Mouse (Mus musculus) CH12.LX (cell line): ENCODE measurements around the gene Prr19.

Experiments used
- BHLHE40 ChIP-seq: IDR thresholded peaks from 2 replicates; pipeline ENCODE4 v1.6.1; 2011; ENCODE audit warnings: mild to moderate bottlenecking, low read depth, low read length, improper control_type of control experiment
- CTCF ChIP-seq, 2 experiments: IDR thresholded peaks in 1 of 2; conservative IDR thresholded peaks in 1 of 2; 2 replicates each; pipeline ENCODE4 v1.5.1; 2011 to 2012; ENCODE audit warnings: low read depth in 2 of 2, low read length in 2 of 2, improper control_type of control experiment in 1 of 2, inconsistent platforms in 1 of 2, mild to moderate bottlenecking in 1 of 2, moderate library complexity in 1 of 2
- ELF1 ChIP-seq: IDR thresholded peaks from 2 replicates; pipeline ENCODE4 v1.6.1; 2014; ENCODE audit warnings: low read depth, mild to moderate bottlenecking, inconsistent platforms, low read length, improper control_type of control experiment
- GABPA ChIP-seq: IDR thresholded peaks from 2 replicates; pipeline ENCODE4 v1.6.1; 2012; ENCODE audit warnings: low read depth, low read length, improper control_type of control experiment, inconsistent platforms; ENCODE audit not compliant: insufficient replicate concordance
- HCFC1 ChIP-seq: IDR thresholded peaks from 2 replicates; pipeline ENCODE4 v1.6.1; 2012; ENCODE audit warnings: low read depth, mild to moderate bottlenecking, inconsistent platforms, low read length, improper control_type of control experiment
- MAFK ChIP-seq: IDR thresholded peaks from 2 replicates; pipeline ENCODE4 v1.6.1; 2011; ENCODE audit warnings: low read length, improper control_type of control experiment; ENCODE audit not compliant: insufficient replicate concordance
- MEF2A ChIP-seq: IDR thresholded peaks from 2 replicates; pipeline ENCODE4 v1.6.1; 2014; ENCODE audit warnings: low read depth, mild to moderate bottlenecking, inconsistent platforms, low read length, improper control_type of control experiment, borderline replicate concordance
- MYC ChIP-seq: IDR thresholded peaks from 2 replicates; pipeline ENCODE4 v1.6.1; 2011; ENCODE audit warnings: low read depth, mild to moderate bottlenecking, improper control_type of control experiment, low read length
- NRF1 ChIP-seq: IDR thresholded peaks from 2 replicates; pipeline ENCODE4 v1.6.1; 2014; ENCODE audit warnings: low read depth, mild to moderate bottlenecking, inconsistent platforms, low read length, improper control_type of control experiment, moderate library complexity
- POLR2A ChIP-seq: IDR thresholded peaks from 2 replicates; pipeline ENCODE4 v1.6.1; 2011; ENCODE audit warnings: low read depth, mild to moderate bottlenecking, improper control_type of control experiment, low read length
- RCOR1 ChIP-seq: conservative IDR thresholded peaks from 2 replicates; pipeline ENCODE4 v1.6.1; 2012; ENCODE audit warnings: low read depth, mild to moderate bottlenecking, inconsistent platforms, low read length, improper control_type of control experiment
- SMC3 ChIP-seq: IDR thresholded peaks from 2 replicates; pipeline ENCODE4 v1.6.1; 2011; ENCODE audit warnings: low read depth, low read length, improper control_type of control experiment
- TBP ChIP-seq: conservative IDR thresholded peaks from 2 replicates; pipeline ENCODE4 v1.6.1; 2011; ENCODE audit warnings: low read depth, low read length, improper control_type of control experiment
- TCF12 ChIP-seq: IDR thresholded peaks from 2 replicates; pipeline ENCODE4 v1.6.1; 2014; ENCODE audit warnings: low read depth, mild to moderate bottlenecking, inconsistent platforms, low read length, improper control_type of control experiment

DNA sequence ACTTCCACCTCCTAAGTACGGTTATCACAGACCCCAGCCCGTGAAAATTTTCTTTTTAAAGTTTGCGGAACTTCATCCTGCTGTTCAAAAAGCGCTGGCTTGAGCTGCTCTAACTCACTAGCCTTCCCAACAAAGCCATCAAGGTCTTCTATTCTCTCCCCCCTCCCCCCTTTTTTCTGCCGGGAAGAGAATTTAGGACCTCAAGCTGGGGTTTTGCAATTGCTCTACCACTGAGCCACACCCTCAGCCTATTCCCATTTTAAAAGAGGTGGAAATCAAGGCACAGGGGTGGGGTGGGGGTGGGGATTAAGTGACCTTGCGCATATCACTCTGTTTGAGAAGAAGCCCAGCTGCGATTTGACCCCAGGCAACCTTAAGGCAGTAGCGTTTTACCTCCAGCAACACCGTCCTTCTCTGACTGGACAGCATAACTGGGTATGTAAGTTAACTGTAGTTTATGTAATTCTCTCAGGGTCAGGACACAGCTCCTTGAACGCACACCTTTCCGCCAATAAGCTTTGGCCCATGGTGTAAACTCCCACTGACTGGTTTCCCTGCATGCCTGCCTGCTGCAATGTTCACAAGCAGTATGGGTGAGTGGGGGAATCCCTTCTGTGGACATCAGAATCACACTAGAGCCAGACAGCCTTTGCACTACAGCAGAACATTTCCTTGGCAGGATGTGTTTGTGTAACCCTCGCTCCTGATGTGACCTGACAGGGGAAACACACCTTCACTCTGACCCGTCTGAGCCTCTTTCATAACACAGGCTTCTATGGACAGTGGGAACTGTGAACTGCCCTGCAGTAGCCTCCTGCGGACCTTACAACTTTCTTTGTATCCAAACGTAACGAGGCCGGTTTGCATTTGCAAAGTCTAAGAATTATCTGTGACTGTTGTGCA lies 37.0 kb upstream of the Prr19 start:
- TF ChIP-seq MAFK (no peak), CTCF (conservative IDR thresholded peaks at IDR 0.05 in 1 of 2, IDR thresholded peaks at IDR 0.05 in 1 of 2; ENCODE audit: low read depth in 2 of 2, low read length in 2 of 2) (no peak), POLR2A (no peak), SMC3 (no peak), RCOR1 (no peak), ELF1 (no peak), TCF12 (no peak), NRF1 (no peak), GABPA (no peak), TBP (no peak), HCFC1 (no peak), MYC (no peak), MEF2A (no peak), BHLHE40 (no peak)
